Mouse (Mus musculus): ENCODE data around the gene Slc28a3. TPM values are rescaled to one million over a fixed set of nuclear protein-coding genes. Genes with fewer than 3 reads are reported as not detected.

The Slc28a3 gene
- polyA plus RNA-seq, 1 experiment from 2014 or later: 0.01 TPM

GRCm38 (mm10) chr13:58547570-58547969, 63.1 kb downstream of the Slc28a3 start:
- Histone ChIP-seq H3K9ac (ENCODE audit: low read depth, low read length) (no peak overlapping the region), H3K9me3 (replicated peaks; ENCODE audit: control insufficient read depth, low read length) (no peaks in the 10 kb centered on the region), H3K4me2 (ENCODE audit: low read depth, low read length) (no peak overlapping the region), H3K4me1 (ENCODE audit: control insufficient read depth, low read depth, low read length) (peaks cover 6% of the 10 kb centered on the region), H3K27ac (ENCODE audit: low read length) (no peak overlapping the region), H3K27me3 (ENCODE audit: control insufficient read depth, insufficient read depth, low read depth, low read length) (no peaks in the 10 kb centered on the region), H3K4me3 (ENCODE audit: low read depth, low read length) (no peak overlapping the region), H3K36me3 (ENCODE audit: control insufficient read depth, insufficient read depth) (no peaks in the 10 kb centered on the region)
- 55% methylated on average over 7 of the region's 7 CpGs for WGBS (ENCODE audit: insufficient replicate concordance)
- ATAC-seq (ENCODE audit: low read depth): no peak

- Histone ChIP-seq H3K4me3 (ENCODE audit: low read depth, low read length) (no peak overlapping the region), H3K27ac (ENCODE audit: low read length) (no peak overlapping the region), H3K9ac (ENCODE audit: low read depth, low read length) (no peak overlapping the region), H3K4me1 (ENCODE audit: control insufficient read depth, low read depth, low read length) (peaks cover 11% of the 10 kb centered on the region), H3K27me3 (ENCODE audit: control insufficient read depth, insufficient read depth, low read depth, low read length) (no peaks in the 10 kb centered on the region), H3K4me2 (ENCODE audit: low read depth, low read length) (no peak overlapping the region), H3K36me3 (ENCODE audit: control insufficient read depth, insufficient read depth) (no peaks in the 10 kb centered on the region), H3K9me3 (replicated peaks; ENCODE audit: control insufficient read depth, low read length) (no peaks in the 10 kb centered on the region)
- ATAC-seq (ENCODE audit: low read depth): no peak
- WGBS (ENCODE audit: insufficient replicate concordance): 53% methylated on average over 12 of the region's 12 CpGs
Observed at GRCm38 (mm10) chr13:58543688-58544408, 66.8 kb downstream of the Slc28a3 start.

GRCm38 (mm10) chr13:58543066-58543465, 67.6 kb downstream of the Slc28a3 start:
- Histone ChIP-seq H3K36me3 (ENCODE audit: control insufficient read depth, insufficient read depth) (no peaks in the 10 kb centered on the region), H3K4me3 (ENCODE audit: low read depth, low read length) (peak overlapping the region; percentile 38), H3K9ac (ENCODE audit: low read depth, low read length) (peak overlapping the region; percentile 47), H3K27ac (ENCODE audit: low read length) (peak overlapping the region; percentile 90), H3K4me1 (ENCODE audit: control insufficient read depth, low read depth, low read length) (peaks cover 16% of the 10 kb centered on the region), H3K9me3 (replicated peaks; ENCODE audit: control insufficient read depth, low read length) (no peaks in the 10 kb centered on the region), H3K27me3 (ENCODE audit: control insufficient read depth, insufficient read depth, low read depth, low read length) (no peaks in the 10 kb centered on the region), H3K4me2 (ENCODE audit: low read depth, low read length) (peak overlapping the region; percentile 57)
- peak; percentile 91 for ATAC-seq (ENCODE audit: low read depth)
- 18% methylated on average over 7 of the region's 7 CpGs for whole genome bisulfite sequencing (ENCODE audit: insufficient replicate concordance)

- peak; percentile 82 for ATAC-seq (ENCODE audit: low read depth)
- Histone ChIP-seq H3K27me3 (ENCODE audit: control insufficient read depth, insufficient read depth, low read depth, low read length) (no peaks in the 10 kb centered on the region), H3K9me3 (replicated peaks; ENCODE audit: control insufficient read depth, low read length) (no peaks in the 10 kb centered on the region), H3K9ac (ENCODE audit: low read depth, low read length) (peak overlapping the region; percentile 47), H3K27ac (ENCODE audit: low read length) (peak overlapping the region; percentile 90), H3K4me2 (ENCODE audit: low read depth, low read length) (peak overlapping the region; percentile 57), H3K4me1 (ENCODE audit: control insufficient read depth, low read depth, low read length) (peaks cover 21% of the 10 kb centered on the region), H3K36me3 (ENCODE audit: control insufficient read depth, insufficient read depth) (no peaks in the 10 kb centered on the region), H3K4me3 (ENCODE audit: low read depth, low read length) (peak overlapping the region; percentile 38)
- 27% methylated on average over 10 of the region's 10 CpGs for WGBS (ENCODE audit: insufficient replicate concordance)
Observed at GRCm38 (mm10) chr13:58542601-58543041, 68.1 kb downstream of the Slc28a3 start.

- H3K27ac ChIP-seq (ENCODE audit: low read length): peak overlapping the region; percentile 79
Observed at GRCm38 (mm10) chr13:58542167-58542566, 68.5 kb downstream of the Slc28a3 start.

GRCm38 (mm10) chr13:58541620-58542019, 69.1 kb downstream of the Slc28a3 start:
- Histone ChIP-seq H3K36me3 (ENCODE audit: control insufficient read depth, insufficient read depth) (no peaks in the 10 kb centered on the region), H3K4me2 (ENCODE audit: low read depth, low read length) (no peak overlapping the region), H3K27me3 (ENCODE audit: control insufficient read depth, insufficient read depth, low read depth, low read length) (no peaks in the 10 kb centered on the region), H3K27ac (ENCODE audit: low read length) (no peak overlapping the region), H3K4me3 (ENCODE audit: low read depth, low read length) (no peak overlapping the region), H3K9ac (ENCODE audit: low read depth, low read length) (no peak overlapping the region), H3K4me1 (ENCODE audit: control insufficient read depth, low read depth, low read length) (peaks cover 31% of the 10 kb centered on the region), H3K9me3 (replicated peaks; ENCODE audit: control insufficient read depth, low read length) (no peaks in the 10 kb centered on the region)
- no peak for ATAC-seq (ENCODE audit: low read depth)
- WGBS (ENCODE audit: insufficient replicate concordance): 57% methylated on average over 4 of the region's 4 CpGs

More at GRCm38 (mm10) chr13:58542167-58542566, 68.5 kb downstream of the Slc28a3 start:
- no peak for ATAC-seq (ENCODE audit: low read depth)
- H3K9ac ChIP-seq (ENCODE audit: low read depth, low read length): peak overlapping the region; percentile 47
- 57% methylated on average over 8 of the region's 8 CpGs for WGBS (ENCODE audit: insufficient replicate concordance)
- H3K4me2 ChIP-seq (ENCODE audit: low read depth, low read length): peak overlapping the region; percentile 57
- no peaks in the 10 kb centered on the region for H3K27me3 ChIP-seq (ENCODE audit: control insufficient read depth, insufficient read depth, low read depth, low read length)
- no peak overlapping the region for H3K4me3 ChIP-seq (ENCODE audit: low read depth, low read length)
- no peaks in the 10 kb centered on the region for H3K36me3 ChIP-seq (ENCODE audit: control insufficient read depth, insufficient read depth)
- H3K9me3 ChIP-seq (replicated peaks; ENCODE audit: control insufficient read depth, low read length): no peaks in the 10 kb centered on the region
- H3K4me1 ChIP-seq (ENCODE audit: control insufficient read depth, low read depth, low read length): peaks cover 25% of the 10 kb centered on the region

GRCm38 (mm10) chr13:58538966-58539365, 71.7 kb downstream of the Slc28a3 start:
- no peak for ATAC-seq (ENCODE audit: low read depth)
- Histone ChIP-seq H3K36me3 (ENCODE audit: control insufficient read depth, insufficient read depth) (no peaks in the 10 kb centered on the region), H3K27ac (ENCODE audit: low read length) (no peak overlapping the region), H3K4me2 (ENCODE audit: low read depth, low read length) (no peak overlapping the region), H3K9ac (ENCODE audit: low read depth, low read length) (no peak overlapping the region), H3K4me1 (ENCODE audit: control insufficient read depth, low read depth, low read length) (peaks cover 32% of the 10 kb centered on the region), H3K27me3 (ENCODE audit: control insufficient read depth, insufficient read depth, low read depth, low read length) (no peaks in the 10 kb centered on the region), H3K9me3 (replicated peaks; ENCODE audit: control insufficient read depth, low read length) (no peaks in the 10 kb centered on the region), H3K4me3 (ENCODE audit: low read depth, low read length) (no peak overlapping the region)
- WGBS (ENCODE audit: insufficient replicate concordance): 71% methylated on average over 7 of the region's 7 CpGs

- H3K4me2 ChIP-seq (ENCODE audit: low read depth, low read length): no peak overlapping the region
- H3K4me1 ChIP-seq (ENCODE audit: control insufficient read depth, low read depth, low read length): peaks cover 32% of the 10 kb centered on the region
- H3K4me3 ChIP-seq (ENCODE audit: low read depth, low read length): no peak overlapping the region
- no peak overlapping the region for H3K9ac ChIP-seq (ENCODE audit: low read depth, low read length)
- 56% methylated on average over 4 of the region's 4 CpGs for WGBS (ENCODE audit: insufficient replicate concordance)
- H3K27me3 ChIP-seq (ENCODE audit: control insufficient read depth, insufficient read depth, low read depth, low read length): no peaks in the 10 kb centered on the region
- no peaks in the 10 kb centered on the region for H3K9me3 ChIP-seq (replicated peaks; ENCODE audit: control insufficient read depth, low read length)
- H3K36me3 ChIP-seq (ENCODE audit: control insufficient read depth, insufficient read depth): no peaks in the 10 kb centered on the region
- peak overlapping the region; percentile 81 for H3K27ac ChIP-seq (ENCODE audit: low read length)
- ATAC-seq (ENCODE audit: low read depth): no peak
Observed at GRCm38 (mm10) chr13:58538366-58538765, 72.3 kb downstream of the Slc28a3 start.

GRCm38 (mm10) chr13:58537916-58538233, 72.8 kb downstream of the Slc28a3 start:
- H3K4me3 ChIP-seq (ENCODE audit: low read depth, low read length): no peak overlapping the region
- H3K36me3 ChIP-seq (ENCODE audit: control insufficient read depth, insufficient read depth): no peaks in the 10 kb centered on the region

More at GRCm38 (mm10) chr13:58537916-58538233, 72.8 kb downstream of the Slc28a3 start:
- Histone ChIP-seq H3K9me3 (replicated peaks; ENCODE audit: control insufficient read depth, low read length) (no peaks in the 10 kb centered on the region), H3K4me2 (ENCODE audit: low read depth, low read length) (peak overlapping the region; percentile 27), H3K27ac (ENCODE audit: low read length) (peak overlapping the region; percentile 81), H3K4me1 (ENCODE audit: control insufficient read depth, low read depth, low read length) (peaks cover 30% of the 10 kb centered on the region), H3K9ac (ENCODE audit: low read depth, low read length) (peak overlapping the region; percentile 44; the same call in 1 of the 2 replicates), H3K27me3 (ENCODE audit: control insufficient read depth, insufficient read depth, low read depth, low read length) (no peaks in the 10 kb centered on the region)
- 19% methylated on average over 6 of the region's 6 CpGs for WGBS (ENCODE audit: insufficient replicate concordance)
- ATAC-seq (ENCODE audit: low read depth): peak; percentile 85
